Mouse (Mus musculus): ENCODE measurements at regions not wholly inside any gene's neighbourhood (a gene's known extent, or its start where the extent isn't known, plus 50 kb on each side); places are given as distances from the start of the nearest gene placed in this dataset.

- Histone ChIP-seq H3K4me3 (ENCODE audit: low read depth, low read length) (no peak overlapping the region), H3K4me1 (replicated peaks; ENCODE audit: control insufficient read depth, insufficient read depth, low read length) (no peaks in the 10 kb centered on the region), H3K4me2 (ENCODE audit: low read depth, low read length, severe bottlenecking) (no peak overlapping the region), H3K9me3 (ENCODE audit: control insufficient read depth, low read length) (no peaks in the 10 kb centered on the region), H3K27me3 (ENCODE audit: control insufficient read depth, insufficient read depth, low read length) (no peaks in the 10 kb centered on the region), H3K9ac (ENCODE audit: low read length) (no peak overlapping the region), H3K36me3 (ENCODE audit: control insufficient read depth, insufficient read depth, low read length) (no peaks in the 10 kb centered on the region), H3K27ac (ENCODE audit: low read depth, low read length) (no peak overlapping the region)
- no peak for DNase-seq (ENCODE audit: low spot score)
- 82% methylated on average over 1 of the region's 1 CpGs for WGBS
- no peak for ATAC-seq (replicated peaks; ENCODE audit: low FRiP score)
Measured at GRCm38 (mm10) chr7:94002780-94003179, 923.1 kb downstream of the Fam181b start.

GRCm38 (mm10) chr7:94042466-94043030 lies 962.9 kb downstream of the Fam181b start:
- Histone ChIP-seq H3K27me3 (ENCODE audit: control insufficient read depth, insufficient read depth, low read length) (no peaks in the 10 kb centered on the region), H3K9me3 (ENCODE audit: control insufficient read depth, low read length) (no peaks in the 10 kb centered on the region), H3K27ac (ENCODE audit: low read depth, low read length) (no peak overlapping the region), H3K9ac (ENCODE audit: low read length) (peak overlapping the region; percentile 36), H3K4me3 (ENCODE audit: low read depth, low read length) (peak overlapping the region; percentile 20), H3K4me2 (ENCODE audit: low read depth, low read length, severe bottlenecking) (peak overlapping the region; percentile 53), H3K4me1 (replicated peaks; ENCODE audit: control insufficient read depth, insufficient read depth, low read length) (0 out of 2 replicates have a peak, but pooled peaks cover 3% of the 10 kb centered on the region), H3K36me3 (ENCODE audit: control insufficient read depth, insufficient read depth, low read length) (no peaks in the 10 kb centered on the region)
- WGBS = 1% methylated on average over 11 of the region's 11 CpGs
- ATAC-seq (replicated peaks; ENCODE audit: low FRiP score) = peak; percentile 92
- peak; percentile 65 for DNase-seq (ENCODE audit: low spot score)

GRCm38 (mm10) chr7:94045428-94045827 lies 965.8 kb downstream of the Fam181b start:
- ATAC-seq (replicated peaks; ENCODE audit: low FRiP score) = no peak
- 60% methylated on average over 2 of the region's 2 CpGs for WGBS
- Histone ChIP-seq H3K4me1 (replicated peaks; ENCODE audit: control insufficient read depth, insufficient read depth, low read length) (0 out of 2 replicates have a peak, but pooled peaks cover 3% of the 10 kb centered on the region), H3K27me3 (ENCODE audit: control insufficient read depth, insufficient read depth, low read length) (no peaks in the 10 kb centered on the region), H3K9ac (ENCODE audit: low read length) (no peak overlapping the region), H3K4me2 (ENCODE audit: low read depth, low read length, severe bottlenecking) (no peak overlapping the region), H3K9me3 (ENCODE audit: control insufficient read depth, low read length) (no peaks in the 10 kb centered on the region), H3K36me3 (ENCODE audit: control insufficient read depth, insufficient read depth, low read length) (no peaks in the 10 kb centered on the region), H3K4me3 (ENCODE audit: low read depth, low read length) (no peak overlapping the region), H3K27ac (ENCODE audit: low read depth, low read length) (no peak overlapping the region)
- no peak for DNase-seq (ENCODE audit: low spot score)

GRCm38 (mm10) chr7:94046029-94046428 lies 966.4 kb downstream of the Fam181b start:
- Histone ChIP-seq H3K4me3 (ENCODE audit: low read depth, low read length) (no peak overlapping the region), H3K9me3 (ENCODE audit: control insufficient read depth, low read length) (no peaks in the 10 kb centered on the region), H3K4me1 (replicated peaks; ENCODE audit: control insufficient read depth, insufficient read depth, low read length) (0 out of 2 replicates have a peak, but pooled peaks cover 3% of the 10 kb centered on the region), H3K9ac (ENCODE audit: low read length) (no peak overlapping the region), H3K27ac (ENCODE audit: low read depth, low read length) (no peak overlapping the region), H3K27me3 (ENCODE audit: control insufficient read depth, insufficient read depth, low read length) (no peaks in the 10 kb centered on the region), H3K4me2 (ENCODE audit: low read depth, low read length, severe bottlenecking) (no peak overlapping the region), H3K36me3 (ENCODE audit: control insufficient read depth, insufficient read depth, low read length) (no peaks in the 10 kb centered on the region)
- ATAC-seq (replicated peaks; ENCODE audit: low FRiP score) (no peak), DNase-seq (ENCODE audit: low spot score) (no peak)
- WGBS = 22% methylated on average over 1 of the region's 1 CpGs

- ATAC-seq (replicated peaks; ENCODE audit: low FRiP score) (no peak), DNase-seq (ENCODE audit: low spot score) (no peak)
- H3K4me1 ChIP-seq (replicated peaks; ENCODE audit: control insufficient read depth, insufficient read depth, low read length) = no peaks in the 10 kb centered on the region
- no peaks in the 10 kb centered on the region for H3K9me3 ChIP-seq (ENCODE audit: control insufficient read depth, low read length)
- H3K4me2 ChIP-seq (ENCODE audit: low read depth, low read length, severe bottlenecking) = no peak overlapping the region
- no peak overlapping the region for H3K9ac ChIP-seq (ENCODE audit: low read length)
- H3K27me3 ChIP-seq (ENCODE audit: control insufficient read depth, insufficient read depth, low read length) = no peaks in the 10 kb centered on the region
- WGBS = 74% methylated on average over 3 of the region's 3 CpGs
- no peak overlapping the region for H3K27ac ChIP-seq (ENCODE audit: low read depth, low read length)
- no peak overlapping the region for H3K4me3 ChIP-seq (ENCODE audit: low read depth, low read length)
- H3K36me3 ChIP-seq (ENCODE audit: control insufficient read depth, insufficient read depth, low read length) = no peaks in the 10 kb centered on the region
Measured at GRCm38 (mm10) chr7:94061814-94062545, 982.3 kb downstream of the Fam181b start.
